Mouse (Mus musculus) lung, postnatal 0 days (tissue): ENCODE measurements around the gene Pde4a. TPM values are rescaled to one million over a fixed set of nuclear protein-coding genes. Genes with fewer than 3 reads are reported as not detected.
"Not testable (repeated sequence)": the region's sequence is repeated elsewhere in the genome, so short reads cannot be mapped to it uniquely, and the experiment has no call there.

Experiments used
- ATAC-seq: fragments of 200-750 bp; cut with Nextera tagmentation; 2 replicates; pipeline ENCODE4 v1.8.0; 2017; ENCODE audit warnings: moderate library complexity
- DNase-seq: peaks from one replicate; pipeline ENCODE4 v3.0.0-alpha.2; 2016; ENCODE audit warnings: low spot score
- H3K27ac ChIP-seq: fragments of 300-500 bp; sonication (generic); 2 replicates; pipeline ENCODE4 v1.5.1; 2014; ENCODE audit warnings: antibody characterized with exemption, mild to moderate bottlenecking, low read length, mixed read lengths
- H3K27me3 ChIP-seq: fragments of 300-500 bp; sonication (generic); replicated peaks from 2 replicates; pipeline ENCODE4 v1.6.1; 2014; ENCODE audit warnings: low read length, mixed read lengths; ENCODE audit not compliant: insufficient read depth
- H3K36me3 ChIP-seq: fragments of 300-500 bp; sonication (generic); 2 replicates; pipeline ENCODE4 v1.6.1; 2014; ENCODE audit warnings: low read length, mixed read lengths; ENCODE audit not compliant: insufficient read depth
- H3K4me1 ChIP-seq: fragments of 300-500 bp; sonication (generic); 2 replicates; pipeline ENCODE4 v1.6.1; 2014; ENCODE audit warnings: antibody characterized with exemption, low read depth, low read length, mixed read lengths; ENCODE audit not compliant: insufficient read depth
- H3K4me2 ChIP-seq: fragments of 300-500 bp; sonication (generic); replicated peaks from 2 replicates; pipeline ENCODE4 v1.6.1; 2014; ENCODE audit warnings: low read depth, mild to moderate bottlenecking, low read length, moderate library complexity, mixed read lengths
- H3K4me3 ChIP-seq: fragments of 300-500 bp; sonication (generic); 2 replicates; pipeline ENCODE4 v1.5.1; 2014; ENCODE audit warnings: low read depth, low read length
- H3K9ac ChIP-seq: fragments of 300-500 bp; sonication (generic); replicated peaks from 2 replicates; pipeline ENCODE4 v1.6.1; 2014; ENCODE audit warnings: low read depth, mild to moderate bottlenecking
- H3K9me3 ChIP-seq: fragments of 300-500 bp; sonication (generic); 2 replicates; pipeline ENCODE4 v1.6.1; 2016; ENCODE audit warnings: low read length, mixed read lengths
- CTCF ChIP-seq: IDR thresholded peaks from 2 replicates; pipeline ENCODE4 v1.5.1; 2016; ENCODE audit warnings: antibody characterized with exemption, mild to moderate bottlenecking
- EP300 ChIP-seq: IDR thresholded peaks from 2 replicates; pipeline ENCODE4 v1.6.1; 2016; ENCODE audit warnings: antibody characterized with exemption, mild to moderate bottlenecking, control low read depth
- WGBS: fragments of 180-500 bp; shearing (Covaris S2); extraction: QIAGEN DNeasy Blood & Tissue Kit; methylation state at CpG from one replicate; pipeline ENCODE4 v1.1.7; 2014; 5-methylcytosine and 5-hydroxymethylcytosine counted together
- polyA plus RNA-seq: library from polyadenylated mRNA; unstranded; fragments of >200 nt; fragmentation: Nextera tagmentation; extraction: Ambion mirVana; gene quantifications from 2 replicates; pipeline ENCODE4 v1.2.1, GENCODE M21; 2015

Gene Pde4a
- polyA plus RNA-seq, 1 experiment from 2014 or later: 3.9 TPM

- peak overlapping the region; percentile 32 for H3K4me3 ChIP-seq
- H3K27ac ChIP-seq: 0 out of 2 replicates have a peak overlapping the region, but pooled peaks have one; percentile 9
- 10% methylated on average over 21 of the region's 21 CpGs for WGBS
- TF ChIP-seq EP300 (no peak), CTCF (peak; percentile 97)
- H3K27me3 ChIP-seq: no peaks in the 10 kb centered on the region
- H3K4me2 ChIP-seq: peak overlapping the region; percentile 49
- ATAC-seq (peak; percentile 95), DNase-seq (peak; percentile 95)
- no peak overlapping the region for H3K9ac ChIP-seq
- no peaks in the 10 kb centered on the region for H3K9me3 ChIP-seq
- H3K36me3 ChIP-seq: no peaks in the 10 kb centered on the region
- no peaks in the 10 kb centered on the region; the same call in 1 of the 2 replicates for H3K4me1 ChIP-seq
These were observed 55.2 kb downstream of the Pde4a start for GRCm38 (mm10) chr9:21220490-21221382.

GRCm38 (mm10) chr9:21221383-21221929 lies 55.9 kb downstream of the Pde4a start:
- Histone ChIP-seq H3K27me3 (no peaks in the 10 kb centered on the region), H3K9ac (no peak overlapping the region), H3K4me3 (no peak overlapping the region), H3K4me1 (no peaks in the 10 kb centered on the region; the same call in 1 of the 2 replicates), H3K27ac (no peak overlapping the region), H3K9me3 (no peaks in the 10 kb centered on the region), H3K4me2 (peak overlapping the region; percentile 49; the same call in 1 of the 2 replicates), H3K36me3 (no peaks in the 10 kb centered on the region)
- TF ChIP-seq CTCF (peak; percentile 74), EP300 (no peak)
- 12% methylated on average over 7 of the region's 7 CpGs for WGBS
- DNase-seq (peak; percentile 89), ATAC-seq (peak; percentile 57)

- H3K27me3 ChIP-seq, H3K9me3 ChIP-seq, H3K9ac ChIP-seq, H3K27ac ChIP-seq, H3K4me1 ChIP-seq, ATAC-seq, H3K4me2 ChIP-seq, H3K4me3 ChIP-seq, H3K36me3 ChIP-seq, DNase-seq: not testable (repeated sequence)
- 100% methylated on average over 1 of the region's 2 CpGs for WGBS
These were observed 58.0 kb downstream of the Pde4a start for GRCm38 (mm10) chr9:21223490-21223889.

GRCm38 (mm10) chr9:21223906-21224305 lies 58.4 kb downstream of the Pde4a start:
- Histone ChIP-seq H3K27me3 (no peaks in the 10 kb centered on the region), H3K36me3 (no peaks in the 10 kb centered on the region), H3K27ac (no peak overlapping the region), H3K4me1 (no peaks in the 10 kb centered on the region; the same call in 1 of the 2 replicates), H3K4me3 (no peak overlapping the region), H3K9me3 (no peaks in the 10 kb centered on the region), H3K4me2 (no peak overlapping the region), H3K9ac (no peak overlapping the region)
- no peak for ATAC-seq
- 85% methylated on average over 6 of the region's 6 CpGs for WGBS
- no peak for DNase-seq
- TF ChIP-seq CTCF (no peak), EP300 (no peak)

GRCm38 (mm10) chr9:21224576-21225414 lies 59.3 kb downstream of the Pde4a start:
- no peaks in the 10 kb centered on the region for H3K9me3 ChIP-seq
- H3K36me3 ChIP-seq: no peaks in the 10 kb centered on the region
- TF ChIP-seq EP300 (no peak), CTCF (peak; percentile 23; the same call in 1 of the 2 replicates)
- no peak overlapping the region for H3K27ac ChIP-seq
- H3K9ac ChIP-seq: no peak overlapping the region
- DNase-seq (peak; percentile 44), ATAC-seq (no peak)
- H3K4me1 ChIP-seq: no peaks in the 10 kb centered on the region; the same call in 1 of the 2 replicates
- WGBS: 20% methylated on average over 26 of the region's 26 CpGs
- 0 out of 2 replicates have a peak overlapping the region, but pooled peaks have one; percentile 21 for H3K4me3 ChIP-seq
- no peaks in the 10 kb centered on the region for H3K27me3 ChIP-seq
- H3K4me2 ChIP-seq: peak overlapping the region; percentile 48

GRCm38 (mm10) chr9:21225415-21225758 lies 59.9 kb downstream of the Pde4a start:
- H3K4me3 ChIP-seq: 0 out of 2 replicates have a peak overlapping the region, but pooled peaks have one; percentile 21
- H3K27me3 ChIP-seq: no peaks in the 10 kb centered on the region
- H3K4me2 ChIP-seq: peak overlapping the region; percentile 48
- H3K9ac ChIP-seq: no peak overlapping the region
- no peak overlapping the region for H3K27ac ChIP-seq
- WGBS: 8% methylated on average over 7 of the region's 7 CpGs
- H3K9me3 ChIP-seq: no peaks in the 10 kb centered on the region
- TF ChIP-seq EP300 (no peak), CTCF (no peak)
- H3K36me3 ChIP-seq: peaks cover 1% of the 10 kb centered on the region; the same call in 1 of the 2 replicates
- ATAC-seq (no peak), DNase-seq (no peak)
- no peaks in the 10 kb centered on the region; the same call in 1 of the 2 replicates for H3K4me1 ChIP-seq
